Mouse (Mus musculus): Measurements from ENCODE around the gene Dip2b.
A peak's percentile ranks its signal among the peaks of the same experiment; 100 is the strongest.

Dip2b gene

GRCm38 (mm10) chr15:100038470-100038971, at the start of gene Dip2b:
TSS of gene Dip2b (plus strand) at chr15:100038664.
- DNase-seq (ENCODE audit: low read depth, low spot score) = peak; percentile 94

GRCm38 (mm10) chr15:99993100-99993499, 45.4 kb upstream of the Dip2b start:
- DNase-seq (ENCODE audit: low read depth, low spot score) = no peak

GRCm38 (mm10) chr15:99997114-99997804, 41.2 kb upstream of the Dip2b start:
- no peak for DNase-seq (ENCODE audit: low read depth, low spot score)

- DNase-seq (ENCODE audit: low read depth, low spot score) = no peak
Observed at GRCm38 (mm10) chr15:99999390-99999789, 39.1 kb upstream of the Dip2b start.

- no peak for DNase-seq (ENCODE audit: low read depth, low spot score)
Observed at GRCm38 (mm10) chr15:100004677-100005273, 33.7 kb upstream of the Dip2b start.

- DNase-seq (ENCODE audit: low read depth, low spot score) = no peak
Observed at GRCm38 (mm10) chr15:100006180-100006579, 32.3 kb upstream of the Dip2b start.

GRCm38 (mm10) chr15:100018280-100018899, 20.1 kb upstream of the Dip2b start:
- no peak for DNase-seq (ENCODE audit: low read depth, low spot score)

- DNase-seq (ENCODE audit: low read depth, low spot score) = no peak
Observed at GRCm38 (mm10) chr15:100021175-100021574, 17.3 kb upstream of the Dip2b start.

GRCm38 (mm10) chr15:100022923-100023322, 15.5 kb upstream of the Dip2b start:
- peak; percentile 66 for DNase-seq (ENCODE audit: low read depth, low spot score)

- DNase-seq (ENCODE audit: low read depth, low spot score) = no peak
Observed at GRCm38 (mm10) chr15:100025076-100025834, 13.2 kb upstream of the Dip2b start.

GRCm38 (mm10) chr15:100028133-100028532, 10.3 kb upstream of the Dip2b start:
- no peak for DNase-seq (ENCODE audit: low read depth, low spot score)

- DNase-seq (ENCODE audit: low read depth, low spot score) = no peak
Observed at GRCm38 (mm10) chr15:100029497-100029896, 9.0 kb upstream of the Dip2b start.

GRCm38 (mm10) chr15:100029900-100030299, 8.6 kb upstream of the Dip2b start:
- DNase-seq (ENCODE audit: low read depth, low spot score) = no peak

GRCm38 (mm10) chr15:100032546-100032945, 5.9 kb upstream of the Dip2b start:
- DNase-seq (ENCODE audit: low read depth, low spot score) = no peak

- DNase-seq (ENCODE audit: low read depth, low spot score) = peak; percentile 81
Observed at GRCm38 (mm10) chr15:100039001-100039701, 687 bp downstream of the Dip2b start.

- no peak for DNase-seq (ENCODE audit: low read depth, low spot score)
Observed at GRCm38 (mm10) chr15:100040541-100041266, 2.2 kb downstream of the Dip2b start.

- DNase-seq (ENCODE audit: low read depth, low spot score) = no peak
Observed at GRCm38 (mm10) chr15:100041267-100042047, 3.0 kb downstream of the Dip2b start.

GRCm38 (mm10) chr15:100042048-100042400, 3.6 kb downstream of the Dip2b start:
- no peak for DNase-seq (ENCODE audit: low read depth, low spot score)

- DNase-seq (ENCODE audit: low read depth, low spot score) = no peak
Observed at GRCm38 (mm10) chr15:100045576-100045975, 7.1 kb downstream of the Dip2b start.

- no peak for DNase-seq (ENCODE audit: low read depth, low spot score)
Observed at GRCm38 (mm10) chr15:100049496-100050087, 11.1 kb downstream of the Dip2b start.
